Mouse (Mus musculus) embryo, embryonic 11 days (tissue): ENCODE measurements around the gene Spag16.

ENCODE experiments used
- DNase-seq: peaks from one replicate; pipeline ENCODE4 v3.0.0-alpha.2; 2015

Gene Spag16

DNA sequence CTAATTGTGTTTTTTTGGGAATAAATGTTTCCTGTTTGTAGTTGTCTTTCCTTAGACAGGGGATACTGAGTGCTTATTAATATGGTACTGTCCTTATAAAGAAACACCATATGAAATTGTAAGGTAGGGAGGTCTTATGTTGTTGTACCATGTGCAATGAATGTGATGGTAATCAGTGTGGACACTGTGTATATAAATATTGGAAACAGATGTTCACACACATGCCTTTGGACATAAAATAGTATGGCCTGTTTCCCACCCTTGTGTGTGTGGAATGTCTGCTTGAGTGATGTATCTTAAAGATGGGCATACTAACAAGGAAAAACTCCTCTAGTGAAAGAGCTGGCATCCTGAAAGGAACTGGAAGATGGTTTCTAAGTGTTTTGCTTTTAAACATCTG lies 692.1 kb downstream of the Spag16 start:
- peak; percentile 16 for DNase-seq

DNA sequence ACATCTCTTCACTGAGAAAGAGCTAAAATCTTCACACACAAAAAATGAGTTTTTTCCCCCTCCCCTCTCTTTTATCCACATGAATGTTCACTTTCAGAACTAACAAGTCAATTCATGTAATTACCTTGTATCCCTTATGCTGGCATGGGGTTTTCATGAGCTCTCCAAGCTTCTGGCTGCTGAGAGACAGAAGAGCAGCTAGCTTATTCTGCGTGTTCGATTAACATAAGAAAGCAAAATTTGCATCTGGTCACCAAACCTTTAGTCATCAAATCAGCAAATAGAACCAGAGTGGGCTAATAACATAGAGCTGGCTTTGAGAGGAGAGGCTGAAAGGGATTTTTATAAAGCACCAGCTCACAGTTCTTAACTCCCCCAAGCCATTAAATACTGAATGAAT lies 700.4 kb downstream of the Spag16 start:
- no peak for DNase-seq

DNA sequence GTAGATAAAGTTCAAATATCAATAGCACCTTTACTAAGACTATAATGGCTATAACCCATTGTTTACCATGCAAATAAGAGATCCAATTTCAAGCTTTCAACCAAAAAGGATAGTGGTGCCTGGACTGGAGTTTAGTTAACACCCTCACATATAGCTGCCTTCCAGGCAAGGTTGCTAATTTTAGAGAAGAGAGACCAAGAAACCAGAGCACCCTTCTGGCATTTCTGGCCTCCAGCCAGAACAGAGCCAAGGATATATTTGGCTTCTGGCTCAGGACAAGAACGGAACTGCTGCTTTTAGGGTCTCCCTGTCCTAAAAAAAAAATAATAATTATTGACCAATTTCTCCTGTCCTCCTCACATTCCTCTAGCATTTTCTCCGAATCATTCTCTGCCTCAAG lies 703.0 kb downstream of the Spag16 start:
- DNase-seq, result no peak

DNA sequence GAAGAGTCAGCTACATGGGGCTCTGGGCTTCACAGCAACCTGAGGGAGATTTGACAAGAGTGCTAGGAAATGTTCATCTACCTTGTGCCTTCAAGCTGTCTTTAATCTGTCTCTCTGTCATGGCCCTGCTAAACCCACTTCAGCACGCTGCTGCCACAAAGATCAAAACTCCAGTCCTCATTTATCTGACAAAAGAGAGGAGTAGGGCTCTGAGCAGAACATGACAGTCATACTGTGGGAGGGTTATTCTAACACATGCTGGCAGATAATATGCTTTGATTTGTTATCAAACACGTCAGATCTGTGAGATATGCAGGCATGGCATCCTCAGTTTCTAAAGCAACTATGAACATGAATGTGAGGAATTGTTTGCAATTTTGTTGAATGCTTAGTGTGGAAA lies 725.1 kb downstream of the Spag16 start:
- no peak for DNase-seq

DNA sequence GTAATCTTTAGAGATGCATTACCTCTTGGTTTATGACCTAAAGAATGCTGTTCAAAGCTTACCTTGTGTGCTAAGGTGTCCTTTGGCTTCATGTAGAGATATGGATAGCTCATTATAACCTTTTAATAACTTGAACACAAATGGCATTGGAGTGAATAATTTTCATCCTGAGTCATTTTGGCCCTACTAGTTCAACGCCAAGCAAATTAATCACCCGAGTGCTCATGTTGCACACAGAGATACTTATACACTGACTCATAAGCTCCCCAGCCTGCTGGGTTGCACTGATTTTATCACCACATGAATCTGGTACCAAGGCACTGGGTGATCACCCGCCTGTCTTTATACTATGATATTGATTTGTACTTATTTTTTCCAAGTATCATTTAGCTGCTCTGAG lies 795.0 kb downstream of the Spag16 start:
- DNase-seq, result no peak

DNA sequence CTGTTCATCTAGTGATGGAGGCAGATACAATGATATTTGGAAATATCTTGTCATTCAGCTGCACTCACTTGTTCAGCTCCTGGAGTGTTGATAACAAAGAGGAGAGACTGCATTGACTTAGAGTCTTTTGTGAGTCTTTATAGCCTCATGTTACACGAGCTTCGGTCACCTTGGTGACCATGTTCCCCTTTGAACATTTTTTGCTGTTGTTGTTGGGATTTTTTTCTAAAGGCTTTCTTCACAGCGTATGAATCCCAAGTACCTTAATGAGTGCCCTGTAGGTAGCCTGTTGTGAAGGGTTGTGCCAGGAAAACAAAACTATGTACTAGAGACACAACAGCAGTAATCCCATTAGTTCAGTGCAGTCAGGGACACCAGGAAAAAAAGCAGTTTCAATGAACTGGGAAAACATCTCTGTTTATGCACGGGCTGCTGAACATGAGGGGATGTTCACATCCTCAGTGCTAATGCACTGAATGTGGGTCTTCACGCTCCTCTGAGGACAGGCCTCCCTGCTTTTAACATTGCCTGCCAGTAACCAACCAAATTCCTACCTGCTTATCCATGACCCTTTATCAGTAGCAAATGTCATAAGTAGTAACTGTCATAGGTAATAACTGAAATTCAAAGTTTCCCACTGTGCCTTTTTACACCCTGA lies 798.2 kb downstream of the Spag16 start:
- DNase-seq, result peak; percentile 8

DNA sequence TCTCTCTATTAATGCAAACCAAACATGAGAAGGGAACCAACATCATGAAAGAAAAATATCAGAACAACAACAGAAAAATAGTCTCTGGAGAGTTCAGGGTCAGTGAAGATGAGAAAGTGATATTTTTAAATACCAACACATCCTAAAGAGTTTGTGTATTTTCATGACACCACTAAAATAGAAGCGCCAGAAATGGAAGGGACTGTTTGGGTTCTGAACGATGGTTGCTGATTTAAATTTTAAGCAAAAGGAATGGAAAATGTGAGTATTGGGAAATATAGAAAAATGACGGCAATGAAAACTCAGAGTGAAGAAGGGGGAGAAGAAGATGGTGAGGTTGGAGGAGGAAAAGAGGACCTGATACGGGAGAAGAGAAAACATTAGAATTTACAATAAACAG lies 825.9 kb downstream of the Spag16 start:
- DNase-seq, result no peak

DNA sequence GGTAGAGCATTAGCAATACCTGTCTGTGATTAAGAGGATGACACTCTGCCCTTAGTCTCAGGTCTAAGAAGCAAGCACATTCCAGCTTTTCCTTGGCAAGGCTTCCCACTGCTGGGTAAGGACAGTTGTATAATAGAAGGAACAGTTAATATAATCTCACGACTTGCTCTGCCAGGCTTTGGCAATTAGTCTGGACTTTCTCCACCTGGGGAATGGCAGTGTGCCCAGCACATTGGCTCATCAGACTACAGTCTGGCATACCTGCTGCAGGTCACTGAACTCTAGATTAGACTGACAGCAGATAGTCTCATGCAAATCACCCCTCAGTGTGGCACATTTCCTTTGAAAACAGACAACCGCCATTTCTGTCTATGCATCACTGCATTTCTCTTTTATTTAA lies 865.8 kb downstream of the Spag16 start:
- no peak for DNase-seq

DNA sequence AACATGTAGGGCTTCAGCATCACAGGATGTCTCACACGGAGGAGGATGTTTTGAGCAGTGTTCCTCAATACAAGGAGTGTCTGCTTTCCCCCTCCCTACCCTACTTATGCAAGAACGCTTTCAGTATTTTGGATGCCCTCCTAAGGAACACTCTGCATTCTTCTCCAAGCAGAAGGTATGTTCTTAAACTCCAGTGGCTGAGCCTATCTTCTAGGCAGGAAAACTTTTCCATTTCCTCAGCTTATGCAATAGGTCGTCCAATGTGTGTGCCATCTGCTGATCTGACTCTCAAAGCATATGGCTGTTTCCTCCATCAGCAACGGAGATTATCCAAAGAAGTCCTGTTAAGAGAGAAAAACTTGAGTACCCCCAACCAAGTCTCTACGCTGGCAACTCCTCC lies 873.5 kb downstream of the Spag16 start:
- no peak for DNase-seq

DNA sequence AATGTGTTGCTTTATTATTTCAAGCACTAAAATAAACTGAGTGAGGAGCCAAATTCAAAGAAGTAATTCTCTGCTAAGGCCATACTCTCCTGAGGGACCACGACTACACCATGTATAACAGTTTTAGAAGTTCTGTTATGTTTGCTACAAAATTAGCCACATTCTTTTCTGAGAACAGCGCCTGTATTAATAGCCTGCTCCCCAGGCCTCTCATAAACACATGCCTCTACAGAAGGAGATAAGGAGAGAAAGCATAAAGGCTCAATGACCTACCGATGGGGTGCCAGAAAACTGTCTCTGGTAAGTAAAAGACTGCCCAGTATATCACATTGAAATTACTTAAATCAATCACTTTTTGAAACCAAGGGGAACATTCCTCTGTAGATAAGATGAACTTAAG lies 877.2 kb downstream of the Spag16 start:
- DNase-seq, result no peak

DNA sequence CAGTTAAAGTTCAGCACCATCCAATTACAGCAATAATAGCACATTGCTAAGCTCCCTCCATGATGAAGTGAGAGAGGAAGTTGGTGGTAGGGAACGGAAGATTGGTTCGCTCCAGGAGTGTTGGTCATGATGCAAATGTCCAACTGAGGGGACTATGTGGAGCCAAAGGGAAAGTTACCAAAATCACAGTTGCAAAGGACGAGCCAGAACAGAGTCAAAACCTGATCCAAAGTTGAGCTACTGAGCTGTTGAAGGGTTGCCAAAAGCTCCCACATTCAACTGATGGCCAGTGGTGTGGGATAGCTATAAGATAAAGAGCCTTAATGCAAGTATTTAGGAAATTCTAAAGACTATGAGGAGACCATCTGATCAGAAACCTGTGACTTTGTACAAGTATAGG lies 879.1 kb downstream of the Spag16 start:
- no peak for DNase-seq

DNA sequence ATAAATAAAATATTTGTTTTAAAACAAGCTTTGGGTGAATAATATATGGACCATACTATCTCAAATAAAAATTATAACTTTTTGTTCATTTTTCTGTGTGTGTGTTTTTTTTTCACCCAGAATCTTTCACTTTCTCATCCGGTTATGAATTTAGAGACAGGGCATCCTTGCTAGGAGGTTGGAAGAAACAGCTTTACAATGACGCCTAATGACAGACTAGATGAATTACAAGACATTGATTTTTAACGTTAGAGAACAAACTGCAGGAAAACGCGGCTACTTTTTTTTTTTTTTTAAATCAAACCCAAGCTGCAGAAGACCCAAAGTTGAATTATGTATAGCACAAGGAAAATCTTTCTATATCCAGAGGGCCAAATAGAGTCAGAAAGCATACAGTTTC lies 898.3 kb downstream of the Spag16 start:
- no peak for DNase-seq

DNA sequence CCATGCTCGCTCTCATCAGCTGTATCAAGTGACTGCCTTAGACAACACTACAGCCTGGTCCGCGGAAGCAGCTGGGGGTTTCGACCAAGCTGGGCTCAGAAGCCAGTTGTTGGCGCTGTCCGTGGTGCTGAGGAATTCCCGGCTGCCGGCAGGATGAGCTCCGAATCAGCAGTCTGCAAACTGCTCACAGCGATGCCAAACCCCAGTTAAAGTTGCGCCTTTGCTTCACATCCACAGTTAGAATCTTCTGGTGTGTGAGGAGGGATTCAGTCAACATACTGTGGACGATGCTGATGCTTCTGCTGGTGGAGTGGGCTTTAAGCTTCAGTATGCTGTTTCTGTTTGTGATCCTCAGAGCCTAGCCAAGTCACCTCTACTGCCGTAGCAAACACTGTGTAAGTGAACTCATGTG lies 898.9 kb downstream of the Spag16 start, which contains the start of gene Vwc2l:
Vwc2l (plus strand) TSS at position 61 of the 412 bp plus-strand sequence.
- DNase-seq, result peak; percentile 88
